Mouse (Mus musculus): ENCODE results near the gene Col17a1.

GRCm38 (mm10) chr19:47629068-47629467 is 62.8 kb downstream of the Col17a1 start:
- no peak for TF ChIP-seq CTCF (IDR thresholded peaks at IDR 0.05; ENCODE audit: low read depth, low read length)
- no peak for TF ChIP-seq GATA1 (IDR thresholded peaks at IDR 0.05; ENCODE audit: borderline replicate concordance, low read length)
